Mouse (Mus musculus) kidney, adult 2 months (tissue): ENCODE results near the gene Cstf1.

Experiments
- CTCF ChIP-seq: fragments of 200-500 bp; conservative IDR thresholded peaks from 2 replicates; pipeline ENCODE4 v1.5.1; 2011; ENCODE audit warnings: low read depth, mild to moderate bottlenecking, control low read depth, low read length, moderate library complexity, mixed read lengths; ENCODE audit not compliant: insufficient read depth, insufficient read length
- POLR2A ChIP-seq: fragments of 200-500 bp; IDR thresholded peaks from one replicate; pipeline ENCODE4 v1.6.1; 2011; ENCODE audit warnings: low read depth, low read length, control low read depth

DNA sequence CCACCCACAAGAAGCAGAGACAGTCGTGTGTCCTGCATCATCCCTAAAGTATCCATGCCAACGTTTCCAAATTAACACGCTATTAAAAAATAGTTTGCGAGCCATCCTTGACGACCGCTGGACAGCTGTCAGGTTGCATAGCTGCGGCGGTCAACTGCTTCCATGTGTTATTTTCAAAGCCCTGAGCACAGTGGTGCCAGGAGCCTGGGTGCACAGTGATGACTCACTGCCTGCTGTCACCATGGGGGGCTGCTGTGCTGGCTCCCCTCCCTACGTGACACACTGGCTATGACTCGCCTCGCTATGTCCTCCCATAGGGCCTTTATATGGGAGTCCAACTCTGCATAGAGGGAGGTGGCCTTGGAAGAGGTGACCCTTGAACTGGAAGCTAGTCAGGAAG, 40.6 kb downstream of the Cstf1 start:
- TF ChIP-seq CTCF, result no peak
- TF ChIP-seq POLR2A, result no peak
